Mouse (Mus musculus): Measurements from ENCODE around the gene Pwwp2b. TPM values are rescaled to one million over a fixed set of nuclear protein-coding genes. Genes with fewer than 3 reads are reported as not detected.

The Pwwp2b gene
- polyA plus RNA-seq, 1 experiment from 2014 or later: 3.5 TPM

DNA sequence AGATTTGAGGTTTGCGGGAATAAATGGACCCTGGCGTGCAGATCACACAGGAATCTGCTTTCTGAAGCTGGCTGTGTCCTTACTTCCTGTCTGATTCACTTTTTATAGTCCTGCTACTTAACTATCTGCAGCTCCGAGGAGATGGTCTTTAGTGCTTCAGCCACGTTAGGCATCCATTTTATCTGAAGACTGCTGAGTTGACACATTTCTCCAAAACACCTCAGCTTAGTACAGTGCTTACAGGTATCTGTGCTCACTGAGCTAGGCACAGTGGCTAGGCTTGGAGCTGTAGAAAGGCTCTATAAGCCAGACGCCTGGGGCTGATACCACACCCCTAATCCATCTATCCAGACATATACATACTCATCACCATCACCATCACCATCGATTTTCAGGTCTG is 17.4 kb downstream of the Pwwp2b start:
- DNase-seq (ENCODE audit: low spot score) (no peak), ATAC-seq (replicated peaks; ENCODE audit: low FRiP score) (no peak)
- Histone ChIP-seq H3K9ac (ENCODE audit: low read depth, low read length) (no peak overlapping the region), H3K36me3 (ENCODE audit: control insufficient read depth, insufficient read depth, low read length) (no peaks in the 10 kb centered on the region), H3K4me3 (ENCODE audit: low read depth, low read length) (no peak overlapping the region), H3K9me3 (ENCODE audit: control insufficient read depth, low read length) (no peaks in the 10 kb centered on the region), H3K27ac (ENCODE audit: low read depth, low read length) (no peak overlapping the region), H3K4me2 (no peak overlapping the region), H3K4me1 (replicated peaks; ENCODE audit: control insufficient read depth, insufficient read depth, low read length) (no peaks in the 10 kb centered on the region), H3K27me3 (replicated peaks; ENCODE audit: control insufficient read depth, insufficient read depth, low read length) (no peaks in the 10 kb centered on the region)
- 61% methylated on average over 6 of the region's 6 CpGs for WGBS

DNA sequence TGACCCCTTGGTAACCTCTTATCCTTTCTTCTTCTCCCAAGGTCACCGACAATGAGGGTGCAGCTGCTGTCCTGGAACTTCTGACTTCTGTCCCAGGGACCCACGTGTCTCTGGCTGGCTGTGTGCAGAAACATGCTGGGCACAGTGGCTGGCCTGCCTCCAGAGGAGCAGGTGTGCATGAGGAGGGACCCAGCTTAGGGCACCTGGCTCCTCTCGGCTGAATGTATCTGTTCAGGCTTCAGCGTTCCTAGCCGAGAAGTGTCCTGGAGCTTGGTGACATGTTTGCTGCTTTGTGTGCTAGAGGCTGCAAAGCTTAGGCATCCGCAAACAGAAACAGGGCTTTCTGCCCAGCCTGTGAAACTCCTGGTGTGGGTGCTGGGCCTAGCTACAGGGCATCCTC is 18.1 kb downstream of the Pwwp2b start:
- WGBS: 81% methylated on average over 6 of the region's 6 CpGs
- Histone ChIP-seq H3K4me1 (replicated peaks; ENCODE audit: control insufficient read depth, insufficient read depth, low read length) (no peaks in the 10 kb centered on the region), H3K9me3 (ENCODE audit: control insufficient read depth, low read length) (no peaks in the 10 kb centered on the region), H3K27me3 (replicated peaks; ENCODE audit: control insufficient read depth, insufficient read depth, low read length) (no peaks in the 10 kb centered on the region), H3K27ac (ENCODE audit: low read depth, low read length) (no peak overlapping the region), H3K4me3 (ENCODE audit: low read depth, low read length) (no peak overlapping the region), H3K36me3 (ENCODE audit: control insufficient read depth, insufficient read depth, low read length) (no peaks in the 10 kb centered on the region), H3K4me2 (no peak overlapping the region), H3K9ac (ENCODE audit: low read depth, low read length) (no peak overlapping the region)
- no peak for DNase-seq (ENCODE audit: low spot score)
- no peak for ATAC-seq (replicated peaks; ENCODE audit: low FRiP score)

DNA sequence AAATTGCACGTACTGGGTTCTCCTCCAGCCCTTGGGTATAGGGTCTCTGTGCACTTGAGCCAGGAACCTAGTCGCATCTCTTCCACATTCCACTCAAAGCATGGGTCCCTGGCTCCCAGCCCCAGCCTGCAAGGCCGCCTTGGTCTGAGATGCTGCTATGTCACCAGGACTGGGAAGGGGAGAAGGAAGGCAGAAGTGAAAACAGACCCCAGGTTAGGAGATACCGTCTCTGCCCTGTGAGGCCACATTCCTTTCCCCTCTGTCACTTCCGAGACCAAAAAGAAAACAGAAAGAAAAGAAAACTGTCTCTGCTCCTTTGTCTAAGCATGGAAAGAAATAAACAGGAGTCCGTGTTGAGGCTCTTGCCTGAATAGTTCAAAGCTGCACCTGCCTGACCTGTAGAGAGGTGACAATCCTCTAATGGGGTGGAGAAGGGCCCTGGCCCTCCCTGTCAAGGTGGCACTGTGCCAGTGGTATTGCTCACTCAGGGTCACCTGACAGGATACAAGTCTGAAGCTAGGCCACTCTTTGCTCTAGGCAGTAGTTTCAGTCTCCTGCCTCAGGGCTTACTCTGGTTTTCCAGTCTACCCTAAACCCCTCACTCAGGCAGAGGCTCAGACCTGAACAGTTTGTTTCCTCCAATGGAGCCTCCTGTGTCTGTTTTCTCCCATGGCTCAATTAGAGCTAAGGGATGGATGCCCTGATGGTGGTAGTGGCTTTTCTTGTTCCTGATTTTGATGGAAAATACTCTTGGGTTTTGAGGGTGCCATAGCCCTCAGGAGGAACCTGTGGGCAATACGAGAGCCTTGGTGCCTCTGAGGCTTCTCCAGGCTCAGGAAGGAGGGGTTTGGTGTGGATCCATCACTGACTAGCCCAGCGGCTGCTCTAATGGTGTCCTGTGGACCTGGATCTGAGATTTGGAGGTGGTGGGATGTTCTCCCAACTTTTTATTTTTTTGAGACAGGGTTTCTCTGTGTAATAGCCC is 18.9 kb downstream of the Pwwp2b start:
- peaks cover 6% of the 10 kb centered on the region for H3K4me1 ChIP-seq (replicated peaks; ENCODE audit: control insufficient read depth, insufficient read depth, low read length)
- no peak overlapping the region for H3K4me3 ChIP-seq (ENCODE audit: low read depth, low read length)
- no peak overlapping the region for H3K4me2 ChIP-seq
- no peak overlapping the region for H3K27ac ChIP-seq (ENCODE audit: low read depth, low read length)
- WGBS: 73% methylated on average over 8 of the region's 8 CpGs
- H3K27me3 ChIP-seq (replicated peaks; ENCODE audit: control insufficient read depth, insufficient read depth, low read length): no peaks in the 10 kb centered on the region
- H3K36me3 ChIP-seq (ENCODE audit: control insufficient read depth, insufficient read depth, low read length): no peaks in the 10 kb centered on the region
- DNase-seq (ENCODE audit: low spot score) (no peak), ATAC-seq (replicated peaks; ENCODE audit: low FRiP score) (no peak)
- H3K9ac ChIP-seq (ENCODE audit: low read depth, low read length): no peak overlapping the region
- no peaks in the 10 kb centered on the region for H3K9me3 ChIP-seq (ENCODE audit: control insufficient read depth, low read length)

DNA sequence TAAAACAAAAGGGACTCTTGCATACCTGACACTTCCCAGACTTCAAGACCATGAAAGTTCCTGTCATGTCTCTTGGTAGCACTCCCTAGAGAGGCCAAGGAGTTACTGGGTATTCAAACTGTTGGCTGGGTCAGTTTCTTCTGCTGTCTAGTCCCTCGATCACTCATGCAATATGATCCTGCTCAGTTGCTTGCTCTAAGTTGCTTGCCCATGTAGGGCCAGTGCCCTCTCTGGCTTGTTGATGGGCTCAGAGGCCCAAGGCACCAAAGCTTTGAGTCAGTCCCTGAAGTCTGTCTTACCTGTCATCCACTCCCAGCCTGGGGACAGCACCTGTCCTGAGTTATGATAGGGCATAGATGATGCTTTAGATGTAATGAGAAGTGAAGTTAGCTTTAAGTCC is 22.5 kb downstream of the Pwwp2b start:
- Histone ChIP-seq H3K4me1 (replicated peaks; ENCODE audit: control insufficient read depth, insufficient read depth, low read length) (peaks cover 25% of the 10 kb centered on the region), H3K27me3 (replicated peaks; ENCODE audit: control insufficient read depth, insufficient read depth, low read length) (no peaks in the 10 kb centered on the region), H3K9me3 (ENCODE audit: control insufficient read depth, low read length) (no peaks in the 10 kb centered on the region), H3K4me2 (no peak overlapping the region), H3K9ac (ENCODE audit: low read depth, low read length) (no peak overlapping the region), H3K36me3 (ENCODE audit: control insufficient read depth, insufficient read depth, low read length) (no peaks in the 10 kb centered on the region), H3K27ac (ENCODE audit: low read depth, low read length) (no peak overlapping the region), H3K4me3 (ENCODE audit: low read depth, low read length) (no peak overlapping the region)
- ATAC-seq (replicated peaks; ENCODE audit: low FRiP score) (no peak), DNase-seq (ENCODE audit: low spot score) (no peak)
- 79% methylated on average over 1 of the region's 1 CpGs for WGBS

DNA sequence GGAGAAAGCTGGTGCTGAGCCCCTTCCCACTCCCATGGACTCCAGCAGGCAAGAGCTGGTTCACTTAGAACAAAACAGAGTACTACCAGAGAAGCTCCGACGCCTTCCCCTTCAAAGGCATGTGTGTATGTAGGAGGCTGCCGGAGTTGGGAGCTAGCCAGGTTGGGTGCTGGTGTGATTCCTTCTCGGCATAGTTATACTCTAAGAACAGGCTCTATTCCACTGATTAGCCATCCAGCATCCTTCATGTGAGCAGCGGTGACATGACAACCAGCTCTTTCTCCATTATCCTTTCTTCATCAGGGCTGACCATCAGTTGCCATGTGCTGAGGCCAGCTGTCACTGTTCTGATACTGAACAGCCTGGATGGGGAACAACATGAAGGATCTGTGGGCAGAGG is 23.6 kb downstream of the Pwwp2b start:
- ATAC-seq (replicated peaks; ENCODE audit: low FRiP score) (no peak), DNase-seq (ENCODE audit: low spot score) (no peak)
- WGBS: 84% methylated on average over 5 of the region's 5 CpGs
- no peak overlapping the region for H3K4me3 ChIP-seq (ENCODE audit: low read depth, low read length)
- no peak overlapping the region for H3K9ac ChIP-seq (ENCODE audit: low read depth, low read length)
- H3K36me3 ChIP-seq (ENCODE audit: control insufficient read depth, insufficient read depth, low read length): no peaks in the 10 kb centered on the region
- H3K27me3 ChIP-seq (replicated peaks; ENCODE audit: control insufficient read depth, insufficient read depth, low read length): no peaks in the 10 kb centered on the region
- peaks cover 25% of the 10 kb centered on the region for H3K4me1 ChIP-seq (replicated peaks; ENCODE audit: control insufficient read depth, insufficient read depth, low read length)
- H3K9me3 ChIP-seq (ENCODE audit: control insufficient read depth, low read length): no peaks in the 10 kb centered on the region
- no peak overlapping the region for H3K4me2 ChIP-seq
- H3K27ac ChIP-seq (ENCODE audit: low read depth, low read length): no peak overlapping the region

DNA sequence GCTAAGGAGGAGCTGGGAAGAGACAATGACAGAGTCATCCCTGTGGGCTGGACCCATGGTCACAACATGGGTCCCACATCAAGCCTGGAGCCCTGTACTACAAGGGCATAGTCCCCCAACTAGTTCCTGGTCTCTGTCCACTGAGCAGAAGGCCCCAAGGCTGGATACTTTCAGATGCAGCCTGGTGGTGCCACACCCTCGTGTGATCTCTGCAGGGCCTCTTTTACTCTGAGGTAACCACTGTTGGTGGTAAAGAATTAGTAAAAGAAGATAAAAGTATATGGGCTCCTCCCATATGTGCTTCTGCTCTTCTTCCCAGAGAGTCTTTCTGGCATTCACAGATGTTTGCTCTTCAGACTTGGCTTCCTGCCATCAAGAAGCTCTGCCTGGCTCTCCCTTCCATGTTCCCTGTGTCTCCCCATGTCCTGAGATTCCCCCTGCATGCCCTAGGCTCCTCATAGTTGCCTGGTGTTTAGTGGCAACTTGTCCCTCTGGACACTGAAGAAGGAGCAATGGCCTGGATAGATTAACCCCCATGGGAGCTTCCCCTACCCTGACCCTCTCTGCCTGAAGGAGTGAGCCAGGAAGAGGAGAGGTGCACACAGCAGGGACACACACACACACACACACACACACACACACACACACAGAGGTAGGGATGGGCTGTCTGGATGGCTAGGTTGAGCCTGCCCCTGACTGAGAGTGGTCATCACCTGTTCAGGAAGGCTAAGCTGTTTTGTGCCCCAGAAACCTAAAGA is 24.5 kb downstream of the Pwwp2b start:
- H3K27ac ChIP-seq (ENCODE audit: low read depth, low read length): peak overlapping the region; percentile 63
- 36% methylated on average over 1 of the region's 1 CpGs for WGBS
- DNase-seq (ENCODE audit: low spot score) (no peak), ATAC-seq (replicated peaks; ENCODE audit: low FRiP score) (0 out of 2 replicates have a peak, but pooled peaks have one; percentile 44)
- no peaks in the 10 kb centered on the region for H3K27me3 ChIP-seq (replicated peaks; ENCODE audit: control insufficient read depth, insufficient read depth, low read length)
- 0 out of 2 replicates have a peak overlapping the region, but pooled peaks have one; percentile 14 for H3K4me2 ChIP-seq
- no peaks in the 10 kb centered on the region for H3K9me3 ChIP-seq (ENCODE audit: control insufficient read depth, low read length)
- H3K36me3 ChIP-seq (ENCODE audit: control insufficient read depth, insufficient read depth, low read length): no peaks in the 10 kb centered on the region
- H3K4me1 ChIP-seq (replicated peaks; ENCODE audit: control insufficient read depth, insufficient read depth, low read length): peaks cover 25% of the 10 kb centered on the region
- no peak overlapping the region for H3K4me3 ChIP-seq (ENCODE audit: low read depth, low read length)
- H3K9ac ChIP-seq (ENCODE audit: low read depth, low read length): no peak overlapping the region; the same call in 1 of the 2 replicates

DNA sequence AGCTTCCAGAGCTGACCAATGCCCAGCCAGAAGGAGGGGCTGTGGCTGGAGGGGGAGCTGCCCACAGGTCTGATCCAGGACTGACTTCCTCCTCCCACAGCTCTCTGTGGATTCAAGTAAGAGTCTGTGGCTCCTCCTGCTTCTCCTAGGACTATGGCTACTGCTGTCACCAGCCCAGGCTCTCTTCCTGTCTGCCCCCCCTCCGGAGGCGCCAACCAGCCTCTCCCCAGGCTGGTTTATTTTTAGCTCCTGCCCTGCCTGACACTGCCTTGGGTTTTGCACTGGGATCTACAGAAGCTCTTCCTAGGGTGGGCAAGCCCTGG is 25.1 kb downstream of the Pwwp2b start:
- peak overlapping the region; percentile 63; the same call in 1 of the 2 replicates for H3K27ac ChIP-seq (ENCODE audit: low read depth, low read length)
- no peaks in the 10 kb centered on the region for H3K36me3 ChIP-seq (ENCODE audit: control insufficient read depth, insufficient read depth, low read length)
- H3K4me1 ChIP-seq (replicated peaks; ENCODE audit: control insufficient read depth, insufficient read depth, low read length): peaks cover 25% of the 10 kb centered on the region
- H3K4me2 ChIP-seq: 0 out of 2 replicates have a peak overlapping the region, but pooled peaks have one; percentile 14
- no peaks in the 10 kb centered on the region for H3K9me3 ChIP-seq (ENCODE audit: control insufficient read depth, low read length)
- H3K27me3 ChIP-seq (replicated peaks; ENCODE audit: control insufficient read depth, insufficient read depth, low read length): no peaks in the 10 kb centered on the region
- DNase-seq (ENCODE audit: low spot score) (no peak), ATAC-seq (replicated peaks; ENCODE audit: low FRiP score) (peak; percentile 61)
- no peak overlapping the region for H3K9ac ChIP-seq (ENCODE audit: low read depth, low read length)
- H3K4me3 ChIP-seq (ENCODE audit: low read depth, low read length): no peak overlapping the region
- 32% methylated on average over 2 of the region's 2 CpGs for whole genome bisulfite sequencing

DNA sequence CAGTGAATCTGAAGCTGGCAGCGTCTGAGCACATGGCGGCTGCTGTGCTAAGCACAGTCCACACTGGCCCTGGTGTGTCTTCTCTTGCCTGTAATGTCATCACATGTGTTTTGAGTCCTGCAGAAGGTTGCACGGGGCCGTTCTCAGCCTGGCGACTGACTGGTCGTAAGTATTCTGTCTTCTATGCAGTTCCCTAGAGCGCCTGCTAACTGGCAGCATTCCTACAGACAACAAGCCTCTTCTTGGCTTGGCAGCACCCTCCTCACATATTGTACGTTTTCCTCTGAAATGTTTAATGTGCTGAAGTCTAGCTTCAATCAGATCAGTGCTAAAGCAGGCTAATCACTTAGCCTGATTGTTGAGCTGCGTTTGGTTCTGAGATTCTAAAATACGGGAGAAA is 27.3 kb downstream of the Pwwp2b start:
- H3K27ac ChIP-seq (ENCODE audit: low read depth, low read length): no peak overlapping the region
- no peaks in the 10 kb centered on the region for H3K9me3 ChIP-seq (ENCODE audit: control insufficient read depth, low read length)
- WGBS: 74% methylated on average over 10 of the region's 10 CpGs
- H3K36me3 ChIP-seq (ENCODE audit: control insufficient read depth, insufficient read depth, low read length): no peaks in the 10 kb centered on the region
- H3K27me3 ChIP-seq (replicated peaks; ENCODE audit: control insufficient read depth, insufficient read depth, low read length): no peaks in the 10 kb centered on the region
- H3K4me2 ChIP-seq: no peak overlapping the region
- H3K4me3 ChIP-seq (ENCODE audit: low read depth, low read length): no peak overlapping the region
- no peak overlapping the region for H3K9ac ChIP-seq (ENCODE audit: low read depth, low read length)
- no peak for ATAC-seq (replicated peaks; ENCODE audit: low FRiP score)
- no peak for DNase-seq (ENCODE audit: low spot score)
- peaks cover 26% of the 10 kb centered on the region for H3K4me1 ChIP-seq (replicated peaks; ENCODE audit: control insufficient read depth, insufficient read depth, low read length)

All from liver, embryonic 11.5 days (tissue).